Mouse (Mus musculus): ENCODE measurements around the gene Cd52. TPM values are rescaled to one million over a fixed set of nuclear protein-coding genes. Genes with fewer than 3 reads are reported as not detected.

Gene Cd52
- polyA plus RNA-seq, 1 experiment from 2014 or later: 13.1 TPM

- ATAC-seq (ENCODE audit: insufficient read depth): no peak; the same call in 1 of the 2 replicates
- TF ChIP-seq CTCF (IDR thresholded peaks at IDR 0.05; ENCODE audit: low read depth): no peak
- Histone ChIP-seq H3K9ac (no peak overlapping the region), H3K4me3 (ENCODE audit: low read depth, low read length) (no peak overlapping the region), H3K36me3 (ENCODE audit: insufficient read depth) (no peaks in the 10 kb centered on the region), H3K27ac (ENCODE audit: low read depth) (no peak overlapping the region), H3K4me1 (ENCODE audit: insufficient read depth) (no peaks in the 10 kb centered on the region; the same call in 1 of the 2 replicates), H3K27me3 (ENCODE audit: insufficient read depth, low read length) (no peaks in the 10 kb centered on the region), H3K9me3 (ENCODE audit: low read depth, low read length) (no peaks in the 10 kb centered on the region), H3K4me2 (no peak overlapping the region)
- no peak for DNase-seq
- WGBS: 52% methylated on average over 10 of the region's 10 CpGs
Measured at GRCm38 (mm10) chr4:134113356-134113994, 18.6 kb upstream of the Cd52 start.

GRCm38 (mm10) chr4:134112403-134112802 lies 17.5 kb upstream of the Cd52 start:
- Histone ChIP-seq H3K27me3 (ENCODE audit: insufficient read depth, low read length) (no peaks in the 10 kb centered on the region), H3K36me3 (ENCODE audit: insufficient read depth) (no peaks in the 10 kb centered on the region), H3K4me3 (ENCODE audit: low read depth, low read length) (no peak overlapping the region), H3K9ac (no peak overlapping the region), H3K4me2 (no peak overlapping the region), H3K27ac (ENCODE audit: low read depth) (no peak overlapping the region), H3K4me1 (ENCODE audit: insufficient read depth) (no peaks in the 10 kb centered on the region; the same call in 1 of the 2 replicates), H3K9me3 (ENCODE audit: low read depth, low read length) (no peaks in the 10 kb centered on the region)
- no peak for ATAC-seq (ENCODE audit: insufficient read depth)
- WGBS: 55% methylated on average over 6 of the region's 6 CpGs
- no peak for TF ChIP-seq CTCF (IDR thresholded peaks at IDR 0.05; ENCODE audit: low read depth)
- no peak for DNase-seq

DNA sequence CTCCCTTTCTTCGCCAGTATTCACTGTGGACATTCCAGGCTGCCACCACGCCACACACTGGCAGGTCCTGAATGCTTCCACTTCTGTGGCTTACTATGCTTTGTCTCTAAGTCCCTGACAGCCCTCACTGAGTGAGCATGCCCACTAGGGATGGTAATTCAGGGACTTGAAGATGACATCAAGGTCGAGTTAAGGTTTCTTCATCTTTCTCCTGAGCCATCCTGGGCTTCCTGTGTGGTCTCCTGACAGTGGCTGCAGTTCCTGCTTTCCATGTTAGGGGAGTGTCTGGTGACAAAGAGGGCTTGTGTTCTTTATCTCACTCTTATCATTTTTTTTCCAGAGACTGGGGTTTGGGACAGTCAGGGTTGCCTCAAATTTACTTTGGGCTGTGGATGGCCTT lies 15.8 kb upstream of the Cd52 start:
- 37% methylated on average over 3 of the region's 3 CpGs for WGBS

GRCm38 (mm10) chr4:134108196-134108595 lies 13.3 kb upstream of the Cd52 start:
- Histone ChIP-seq H3K4me1 (ENCODE audit: insufficient read depth) (no peaks in the 10 kb centered on the region; the same call in 1 of the 2 replicates), H3K9ac (no peak overlapping the region), H3K4me3 (ENCODE audit: low read depth, low read length) (no peak overlapping the region), H3K4me2 (no peak overlapping the region), H3K36me3 (ENCODE audit: insufficient read depth) (no peaks in the 10 kb centered on the region), H3K27me3 (ENCODE audit: insufficient read depth, low read length) (no peaks in the 10 kb centered on the region), H3K27ac (ENCODE audit: low read depth) (no peak overlapping the region), H3K9me3 (ENCODE audit: low read depth, low read length) (no peaks in the 10 kb centered on the region)
- WGBS: 18% methylated on average over 5 of the region's 5 CpGs
- ATAC-seq (ENCODE audit: insufficient read depth) (no peak), DNase-seq (no peak)
- no peak for TF ChIP-seq CTCF (IDR thresholded peaks at IDR 0.05; ENCODE audit: low read depth)

More for the DNA sequence above, 15.8 kb upstream of the Cd52 start:
- Histone ChIP-seq H3K9me3 (ENCODE audit: low read depth, low read length) (no peaks in the 10 kb centered on the region), H3K36me3 (ENCODE audit: insufficient read depth) (no peaks in the 10 kb centered on the region), H3K4me2 (no peak overlapping the region), H3K9ac (no peak overlapping the region), H3K27ac (ENCODE audit: low read depth) (no peak overlapping the region), H3K4me3 (ENCODE audit: low read depth, low read length) (no peak overlapping the region), H3K4me1 (ENCODE audit: insufficient read depth) (no peaks in the 10 kb centered on the region; the same call in 1 of the 2 replicates), H3K27me3 (ENCODE audit: insufficient read depth, low read length) (no peaks in the 10 kb centered on the region)
- DNase-seq (no peak), ATAC-seq (ENCODE audit: insufficient read depth) (no peak)
- TF ChIP-seq CTCF (IDR thresholded peaks at IDR 0.05; ENCODE audit: low read depth): no peak

DNA sequence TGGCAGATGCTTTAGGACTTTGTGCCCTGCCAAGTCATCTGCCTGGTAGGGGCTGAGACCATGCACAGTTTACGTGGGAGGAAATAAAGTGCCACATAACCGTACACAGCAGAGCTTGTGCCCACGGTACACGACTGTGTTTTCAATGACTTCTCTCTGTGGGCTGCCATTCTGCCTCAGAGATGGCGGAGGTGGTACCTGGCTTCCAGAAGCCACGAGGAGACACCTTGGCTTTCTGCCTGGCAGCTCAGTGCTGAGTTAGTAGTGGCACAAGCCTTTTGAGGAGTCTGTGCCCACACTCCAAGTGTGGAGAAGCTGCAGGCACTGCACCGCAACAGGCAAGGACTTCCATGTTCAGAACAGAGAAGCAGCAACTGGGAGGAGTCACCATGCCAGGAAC lies 12.8 kb upstream of the Cd52 start:
- Histone ChIP-seq H3K36me3 (ENCODE audit: insufficient read depth) (no peaks in the 10 kb centered on the region), H3K9me3 (ENCODE audit: low read depth, low read length) (no peaks in the 10 kb centered on the region), H3K4me1 (ENCODE audit: insufficient read depth) (no peaks in the 10 kb centered on the region; the same call in 1 of the 2 replicates), H3K9ac (no peak overlapping the region), H3K27ac (ENCODE audit: low read depth) (no peak overlapping the region), H3K4me3 (ENCODE audit: low read depth, low read length) (no peak overlapping the region), H3K27me3 (ENCODE audit: insufficient read depth, low read length) (no peaks in the 10 kb centered on the region), H3K4me2 (no peak overlapping the region)
- no peak for DNase-seq
- ATAC-seq (ENCODE audit: insufficient read depth): no peak
- no peak for TF ChIP-seq CTCF (IDR thresholded peaks at IDR 0.05; ENCODE audit: low read depth)
- 84% methylated on average over 7 of the region's 7 CpGs for WGBS

- no peak for TF ChIP-seq CTCF (IDR thresholded peaks at IDR 0.05; ENCODE audit: low read depth)
- Histone ChIP-seq H3K4me2 (no peak overlapping the region), H3K9me3 (ENCODE audit: low read depth, low read length) (no peaks in the 10 kb centered on the region), H3K27ac (ENCODE audit: low read depth) (no peak overlapping the region), H3K27me3 (ENCODE audit: insufficient read depth, low read length) (no peaks in the 10 kb centered on the region), H3K4me3 (ENCODE audit: low read depth, low read length) (no peak overlapping the region), H3K9ac (no peak overlapping the region), H3K4me1 (ENCODE audit: insufficient read depth) (no peaks in the 10 kb centered on the region; the same call in 1 of the 2 replicates), H3K36me3 (ENCODE audit: insufficient read depth) (no peaks in the 10 kb centered on the region)
- DNase-seq (no peak), ATAC-seq (ENCODE audit: insufficient read depth) (no peak)
- WGBS: 56% methylated on average over 7 of the region's 7 CpGs
Measured at GRCm38 (mm10) chr4:134106105-134106504, 11.2 kb upstream of the Cd52 start.

GRCm38 (mm10) chr4:134102742-134103119 lies 7.8 kb upstream of the Cd52 start:
- no peaks in the 10 kb centered on the region for H3K9me3 ChIP-seq (ENCODE audit: low read depth, low read length)
- WGBS: 2% methylated on average over 21 of the region's 21 CpGs

More at GRCm38 (mm10) chr4:134102742-134103119, 7.8 kb upstream of the Cd52 start:
- H3K27ac ChIP-seq (ENCODE audit: low read depth): no peak overlapping the region
- H3K4me1 ChIP-seq (ENCODE audit: insufficient read depth): no peaks in the 10 kb centered on the region
- no peaks in the 10 kb centered on the region for H3K36me3 ChIP-seq (ENCODE audit: insufficient read depth)
- peak overlapping the region; percentile 60 for H3K9ac ChIP-seq
- no peak for TF ChIP-seq CTCF (IDR thresholded peaks at IDR 0.05; ENCODE audit: low read depth)
- peak overlapping the region; percentile 65 for H3K4me3 ChIP-seq (ENCODE audit: low read depth, low read length)
- no peak for DNase-seq
- no peaks in the 10 kb centered on the region for H3K27me3 ChIP-seq (ENCODE audit: insufficient read depth, low read length)
- ATAC-seq (ENCODE audit: insufficient read depth): peak; percentile 28
- H3K4me2 ChIP-seq: peak overlapping the region; percentile 72

Measured in lung, embryonic 14.5 days (tissue).